ENCODE assay signal across 8 mouse cellular contexts in genomic region chr11:109425392-109426271, GRCm38 (mm10). TPM values are rescaled to one million over a fixed set of nuclear protein-coding genes. Genes with fewer than 3 reads are reported as not detected.
DNase-seq lines count a peak whose midpoint lies in the region; ATAC-seq lines count a peak whose summit lies in the region.

Gene Amz2, plus strand, starts transcription at chr11:109425946.

- no peaks in the 10 kb centered on the region for H3K27me3 ChIP-seq in forebrain, embryonic 14.5 days (replicated peaks; ENCODE audit: control insufficient read depth, insufficient read depth, low read length)
- no peaks in the 10 kb centered on the region for H3K27me3 ChIP-seq in neural tube, embryonic 15.5 days (replicated peaks)

- ATAC-seq in forebrain, embryonic 14.5 days, result peak; percentile 95
- ATAC-seq in neural tube, embryonic 15.5 days (ENCODE audit: low FRiP score), result peak; percentile 94

- peak within 1 kb of the TSS; percentile 58 for H3K4me3 ChIP-seq in forebrain, embryonic 14.5 days (ENCODE audit: low read depth, low read length)
- peak within 1 kb of the TSS; percentile 66 for H3K4me3 ChIP-seq in neural tube, embryonic 15.5 days (replicated peaks)

- H3K4me2 ChIP-seq in forebrain, embryonic 14.5 days (ENCODE audit: low read length), result peak within 1 kb of the TSS; percentile 55
- peak within 1 kb of the TSS; percentile 70 for H3K4me2 ChIP-seq in neural tube, embryonic 15.5 days

- peak within 1 kb of the TSS; percentile 77 for H3K9ac ChIP-seq in forebrain, embryonic 14.5 days (ENCODE audit: low read length)
- H3K9ac ChIP-seq in neural tube, embryonic 15.5 days (replicated peaks), result peak within 1 kb of the TSS; percentile 76

- H3K36me3 ChIP-seq in forebrain, embryonic 14.5 days (ENCODE audit: control insufficient read depth, insufficient read depth, low read length), result peaks cover 24% of the 10 kb centered on the region
- peaks cover 24% of the 10 kb centered on the region for H3K36me3 ChIP-seq in neural tube, embryonic 15.5 days

- peak; percentile 100 for DNase-seq in ES-CJ7 (ENCODE audit: low read depth, low spot score)
- DNase-seq in cerebellum, adult 11 months, result peak; percentile 99
- DNase-seq in forebrain, embryonic 14.5 days (ENCODE audit: low spot score), result peak; percentile 98
- DNase-seq in heart, postnatal 14 days, result peak; percentile 99
- DNase-seq in layer of hippocampus, adult 11-12 months (ENCODE audit: low spot score), result peak; percentile 99
- DNase-seq in lung, adult 18-20 months, result peak; percentile 99
- peak; percentile 98 for DNase-seq in testis, postnatal 14 days (ENCODE audit: low spot score)

- H3K4me1 ChIP-seq in forebrain, embryonic 14.5 days (ENCODE audit: control insufficient read depth, insufficient read depth, low read length), result peaks cover 4% of the 10 kb centered on the region; the same call in 1 of the 2 replicates
- peaks cover 18% of the 10 kb centered on the region for H3K4me1 ChIP-seq in neural tube, embryonic 15.5 days

- peak within 1 kb of the TSS; percentile 78 for H3K27ac ChIP-seq in forebrain, embryonic 14.5 days (ENCODE audit: low read depth, low read length)
- peak within 1 kb of the TSS; percentile 88 for H3K27ac ChIP-seq in neural tube, embryonic 15.5 days (replicated peaks)

- under 1% methylated on average over 64 of the region's 65 CpGs for WGBS in forebrain, embryonic 14.5 days
- WGBS in neural tube, embryonic 15.5 days, result under 1% methylated on average over 65 of the region's 65 CpGs

- intact Hi-C loops in heart, postnatal 14 days (cut with DNase I), result loop anchor here (1.0 kb wide), 2 partner anchors 62 to 94 kb away; no protein-coding TSS in a partner anchor

- H3K9me3 ChIP-seq in forebrain, embryonic 14.5 days (replicated peaks; ENCODE audit: control insufficient read depth, low read length), result no peaks in the 10 kb centered on the region
- H3K9me3 ChIP-seq in neural tube, embryonic 15.5 days (replicated peaks), result no peaks in the 10 kb centered on the region

RNA-seq across cellular contexts. Expression of gene Amz2, which starts in this region (rescaled TPM):
- polyA plus RNA-seq in forebrain, embryonic 14.5 days (2014; fragmentation: Nextera tagmentation; extraction: Ambion mirVana), result 78.0 and 79.6 TPM in 2 replicates
- 10 to 100 TPM; 42.5 to 46.1 TPM for total RNA-seq in heart, postnatal 14 days (2021)
- polyA plus RNA-seq in neural tube, embryonic 15.5 days (2015; fragmentation: Nextera tagmentation; extraction: Ambion mirVana), result 50.1 and 50.7 TPM in 2 replicates

Comparison
In these comparisons a context has a peak if more than half of its experiments do, and no peak if none do; other contexts are left out.
1. Peak in every context shown above with its lines: DNase-seq, ATAC-seq, H3K4me3 ChIP-seq and H3K27ac ChIP-seq.